Mouse (Mus musculus): ENCODE results near the gene Il17rc. TPM values are rescaled to one million over a fixed set of nuclear protein-coding genes. Genes with fewer than 3 reads are reported as not detected.

Gene Il17rc
- total and polyA plus RNA-seq, 2 experiments from 2014 or later, result 5.2 to 9.0 TPM

DNA sequence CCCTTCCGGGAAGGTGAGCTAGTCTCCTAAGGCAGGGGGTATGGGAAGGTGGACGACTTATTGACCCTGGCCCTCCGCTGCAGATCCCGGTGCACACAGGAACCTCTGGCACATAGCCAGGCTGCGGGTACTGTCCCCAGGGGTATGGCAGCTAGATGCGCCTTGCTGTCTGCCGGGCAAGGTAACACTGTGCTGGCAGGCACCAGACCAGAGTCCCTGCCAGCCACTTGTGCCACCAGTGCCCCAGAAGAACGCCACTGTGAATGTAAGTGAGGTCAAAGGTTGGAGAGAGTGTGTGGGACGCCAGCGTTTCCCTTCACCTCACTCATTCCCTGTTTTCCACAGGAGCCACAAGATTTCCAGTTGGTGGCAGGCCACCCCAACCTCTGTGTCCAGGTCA is 7.7 kb downstream of the Il17rc start:
- Histone ChIP-seq H3K4me1 (ENCODE audit: insufficient read depth, low read length) (peaks cover 6% of the 10 kb centered on the region), H3K27ac (no peak overlapping the region), H3K27me3 (ENCODE audit: insufficient read depth, low read length) (no peaks in the 10 kb centered on the region), H3K9ac (replicated peaks; ENCODE audit: low read length) (no peak overlapping the region), H3K36me3 (ENCODE audit: insufficient read depth, low read length) (no peaks in the 10 kb centered on the region), H3K9me3 (ENCODE audit: low read length) (no peaks in the 10 kb centered on the region), H3K4me3 (ENCODE audit: low read length) (no peak overlapping the region), H3K4me2 (ENCODE audit: low read depth, low read length) (no peak overlapping the region)
- ATAC-seq (no peak), DNase-seq (ENCODE audit: low spot score) (no peak)
- no peak for TF ChIP-seq CTCF (IDR thresholded peaks at IDR 0.05; ENCODE audit: low read depth)
- 72% methylated on average over 10 of the region's 10 CpGs for WGBS

GRCm38 (mm10) chr6:113480555-113481373 is 9.5 kb downstream of the Il17rc start:
- DNase-seq (ENCODE audit: low spot score) (no peak), ATAC-seq (no peak)
- Histone ChIP-seq H3K36me3 (ENCODE audit: insufficient read depth, low read length) (no peaks in the 10 kb centered on the region), H3K27ac (no peak overlapping the region), H3K27me3 (ENCODE audit: insufficient read depth, low read length) (no peaks in the 10 kb centered on the region), H3K4me1 (ENCODE audit: insufficient read depth, low read length) (peaks cover 14% of the 10 kb centered on the region), H3K4me3 (ENCODE audit: low read length) (no peak overlapping the region), H3K9me3 (ENCODE audit: low read length) (no peaks in the 10 kb centered on the region), H3K4me2 (ENCODE audit: low read depth, low read length) (no peak overlapping the region), H3K9ac (replicated peaks; ENCODE audit: low read length) (no peak overlapping the region)
- TF ChIP-seq CTCF (IDR thresholded peaks at IDR 0.05; ENCODE audit: low read depth), result no peak
- 52% methylated on average over 18 of the region's 18 CpGs for WGBS

- no peaks in the 10 kb centered on the region for H3K9me3 ChIP-seq (ENCODE audit: low read length)
- peak; percentile 55 for ATAC-seq
- no peaks in the 10 kb centered on the region; the same call in 1 of the 2 replicates for H3K36me3 ChIP-seq (ENCODE audit: insufficient read depth, low read length)
- TF ChIP-seq CTCF (IDR thresholded peaks at IDR 0.05; ENCODE audit: low read depth), result no peak
- H3K27me3 ChIP-seq (ENCODE audit: insufficient read depth, low read length), result no peaks in the 10 kb centered on the region
- peaks cover 14% of the 10 kb centered on the region for H3K4me1 ChIP-seq (ENCODE audit: insufficient read depth, low read length)
- H3K4me2 ChIP-seq (ENCODE audit: low read depth, low read length), result peak overlapping the region; percentile 84
- DNase-seq (ENCODE audit: low spot score), result peak; percentile 61
- H3K9ac ChIP-seq (replicated peaks; ENCODE audit: low read length), result peak overlapping the region; percentile 75
- H3K27ac ChIP-seq, result peak overlapping the region; percentile 96
- 1% methylated on average over 64 of the region's 65 CpGs for WGBS
- peak overlapping the region; percentile 53 for H3K4me3 ChIP-seq (ENCODE audit: low read length)
Observed at GRCm38 (mm10) chr6:113482477-113483099, 11.4 kb downstream of the Il17rc start.

GRCm38 (mm10) chr6:113483100-113483615 is 11.9 kb downstream of the Il17rc start, which contains the start of gene Creld1:
Gene Creld1, plus strand, starts transcription at chr6:113483297.
- no peak for TF ChIP-seq CTCF (IDR thresholded peaks at IDR 0.05; ENCODE audit: low read depth)
- H3K4me2 ChIP-seq (ENCODE audit: low read depth, low read length), result peak within 1 kb of the TSS; percentile 84
- peak within 1 kb of the TSS; percentile 75 for H3K9ac ChIP-seq (replicated peaks; ENCODE audit: low read length)
- peak within 1 kb of the TSS; percentile 53 for H3K4me3 ChIP-seq (ENCODE audit: low read length)
- DNase-seq (ENCODE audit: low spot score), result peak; percentile 96
- peak within 1 kb of the TSS; percentile 96 for H3K27ac ChIP-seq
- peak; percentile 96 for ATAC-seq
- peaks cover under 1% of the 10 kb centered on the region; the same call in 1 of the 2 replicates for H3K36me3 ChIP-seq (ENCODE audit: insufficient read depth, low read length)
- H3K27me3 ChIP-seq (ENCODE audit: insufficient read depth, low read length), result no peaks in the 10 kb centered on the region
- WGBS, result 0% methylated on average over 26 of the region's 26 CpGs
- no peaks in the 10 kb centered on the region for H3K9me3 ChIP-seq (ENCODE audit: low read length)
- H3K4me1 ChIP-seq (ENCODE audit: insufficient read depth, low read length), result peaks cover 14% of the 10 kb centered on the region

DNA sequence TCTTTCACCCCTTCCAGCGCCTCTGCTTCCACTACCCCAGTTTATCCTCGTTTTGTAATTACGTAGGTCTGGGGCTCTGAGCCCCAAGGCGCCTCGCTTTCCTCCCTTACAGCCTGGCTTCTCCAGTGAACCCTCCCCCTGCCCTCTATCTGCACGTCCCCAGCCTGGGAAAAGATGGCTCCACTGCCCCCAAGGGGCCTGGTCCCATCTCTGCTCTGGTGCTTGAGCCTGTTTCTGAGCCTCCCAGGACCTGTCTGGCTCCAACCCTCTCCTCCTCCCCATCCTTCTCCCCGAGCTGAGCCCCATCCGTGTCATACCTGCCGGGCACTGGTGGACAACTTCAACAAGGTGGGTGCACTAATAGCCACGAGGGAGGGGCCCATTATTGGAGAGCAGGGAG is 12.5 kb downstream of the Il17rc start:
- ATAC-seq (peak; percentile 28), DNase-seq (ENCODE audit: low spot score) (peak; percentile 60)
- H3K4me2 ChIP-seq (ENCODE audit: low read depth, low read length), result peak overlapping the region; percentile 84
- no peaks in the 10 kb centered on the region for H3K27me3 ChIP-seq (ENCODE audit: insufficient read depth, low read length)
- H3K4me1 ChIP-seq (ENCODE audit: insufficient read depth, low read length), result peaks cover 14% of the 10 kb centered on the region
- 7% methylated on average over 10 of the region's 10 CpGs for WGBS
- peak overlapping the region; percentile 75 for H3K9ac ChIP-seq (replicated peaks; ENCODE audit: low read length)
- H3K36me3 ChIP-seq (ENCODE audit: insufficient read depth, low read length), result peaks cover 6% of the 10 kb centered on the region; the same call in 1 of the 2 replicates
- H3K4me3 ChIP-seq (ENCODE audit: low read length), result peak overlapping the region; percentile 53
- peak overlapping the region; percentile 96 for H3K27ac ChIP-seq
- TF ChIP-seq CTCF (IDR thresholded peaks at IDR 0.05; ENCODE audit: low read depth), result peak; percentile 26; the same call in 1 of the 2 replicates
- H3K9me3 ChIP-seq (ENCODE audit: low read length), result no peaks in the 10 kb centered on the region

DNA sequence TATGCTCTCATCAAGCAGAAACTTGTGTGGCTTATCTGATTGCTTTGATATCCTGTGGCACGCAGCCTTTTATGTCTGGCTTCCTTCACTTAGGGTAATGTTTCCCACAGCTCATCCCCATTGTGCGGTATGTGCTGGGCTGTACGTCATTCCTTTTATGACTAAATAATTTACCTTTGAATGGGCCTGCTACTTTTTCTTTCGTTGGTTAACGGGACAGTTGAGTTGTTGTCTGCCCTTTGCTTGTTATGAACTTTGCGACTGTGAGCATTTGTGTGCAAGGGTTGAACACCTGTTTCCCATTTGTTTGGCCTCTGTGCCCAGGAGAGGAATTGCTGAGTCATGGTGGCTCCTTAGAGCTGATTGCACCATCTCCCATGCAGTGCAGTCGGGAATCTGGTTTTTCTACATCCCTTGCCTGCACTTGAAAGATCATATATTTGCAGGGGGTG is 15.9 kb downstream of the Il17rc start:
- no peak overlapping the region for H3K27ac ChIP-seq
- H3K36me3 ChIP-seq (ENCODE audit: insufficient read depth, low read length), result peaks cover 25% of the 10 kb centered on the region; the same call in 1 of the 2 replicates
- H3K4me1 ChIP-seq (ENCODE audit: insufficient read depth, low read length), result peaks cover 14% of the 10 kb centered on the region
- TF ChIP-seq CTCF (IDR thresholded peaks at IDR 0.05; ENCODE audit: low read depth), result no peak
- no peak overlapping the region for H3K4me2 ChIP-seq (ENCODE audit: low read depth, low read length)
- 57% methylated on average over 7 of the region's 7 CpGs for WGBS
- DNase-seq (ENCODE audit: low spot score) (no peak), ATAC-seq (no peak)
- no peaks in the 10 kb centered on the region for H3K9me3 ChIP-seq (ENCODE audit: low read length)
- H3K9ac ChIP-seq (replicated peaks; ENCODE audit: low read length), result no peak overlapping the region
- no peaks in the 10 kb centered on the region for H3K27me3 ChIP-seq (ENCODE audit: insufficient read depth, low read length)
- H3K4me3 ChIP-seq (ENCODE audit: low read length), result no peak overlapping the region

Measured in hindbrain, postnatal 0 days (tissue).